Mouse (Mus musculus): ENCODE measurements around the gene Gspt1. TPM values are rescaled to one million over a fixed set of nuclear protein-coding genes. Genes with fewer than 3 reads are reported as not detected.

Gspt1 gene
- polyA plus RNA-seq, 1 experiment, result 37.9 TPM

GRCm38 (mm10) chr16:11203600-11204390, 50.3 kb downstream of the Gspt1 start:
- peak in 1 of 2 experiments; percentile 14 for DNase-seq (ENCODE audit: extremely low spot score in 1 of 2, low spot score in 1 of 2)

GRCm38 (mm10) chr16:11202571-11203554, 51.3 kb downstream of the Gspt1 start, which contains the start of gene Rsl1d1:
Gene Rsl1d1 (minus strand): TSS chr16:11203331.
- DNase-seq (ENCODE audit: extremely low spot score in 1 of 2, low spot score in 1 of 2), result peak; percentile 85 to 95

GRCm38 (mm10) chr16:11201740-11202394, 52.3 kb downstream of the Gspt1 start:
- no peak for DNase-seq (ENCODE audit: extremely low spot score in 1 of 2, low spot score in 1 of 2)

- DNase-seq (ENCODE audit: extremely low spot score in 1 of 2, low spot score in 1 of 2), result no peak
These were observed 53.9 kb downstream of the Gspt1 start for GRCm38 (mm10) chr16:11200247-11200646.

- DNase-seq (ENCODE audit: extremely low spot score in 1 of 2, low spot score in 1 of 2), result peak in 1 of 2 experiments; percentile 31
These were observed 55.7 kb downstream of the Gspt1 start for GRCm38 (mm10) chr16:11198467-11198866.

GRCm38 (mm10) chr16:11197052-11197451, 57.1 kb downstream of the Gspt1 start:
- DNase-seq (ENCODE audit: extremely low spot score in 1 of 2, low spot score in 1 of 2), result no peak

GRCm38 (mm10) chr16:11193231-11193630, 60.9 kb downstream of the Gspt1 start:
- no peak for DNase-seq (ENCODE audit: extremely low spot score in 1 of 2, low spot score in 1 of 2)

- DNase-seq (ENCODE audit: extremely low spot score in 1 of 2, low spot score in 1 of 2), result peak; percentile 21 to 67
These were observed 64.0 kb downstream of the Gspt1 start for GRCm38 (mm10) chr16:11190150-11190549.

GRCm38 (mm10) chr16:11177404-11177803, 76.7 kb downstream of the Gspt1 start:
- DNase-seq (ENCODE audit: extremely low spot score in 1 of 2, low spot score in 1 of 2), result no peak

- no peak for DNase-seq (ENCODE audit: extremely low spot score in 1 of 2, low spot score in 1 of 2)
These were observed 77.3 kb downstream of the Gspt1 start for GRCm38 (mm10) chr16:11176884-11177244.

- peak; percentile 73 to 90 for DNase-seq (ENCODE audit: extremely low spot score in 1 of 2, low spot score in 1 of 2)
These were observed 77.8 kb downstream of the Gspt1 start, which contains the start of gene Zc3h7a for GRCm38 (mm10) chr16:11176208-11176883. Gene Zc3h7a (minus strand): TSS chr16:11176393.

GRCm38 (mm10) chr16:11175489-11176207, 78.5 kb downstream of the Gspt1 start:
- peak; percentile 7 to 41 for DNase-seq (ENCODE audit: extremely low spot score in 1 of 2, low spot score in 1 of 2)

GRCm38 (mm10) chr16:11175100-11175488, 79.0 kb downstream of the Gspt1 start:
- no peak for DNase-seq (ENCODE audit: extremely low spot score in 1 of 2, low spot score in 1 of 2)

GRCm38 (mm10) chr16:11174671-11175081, 79.4 kb downstream of the Gspt1 start:
- DNase-seq (ENCODE audit: extremely low spot score in 1 of 2, low spot score in 1 of 2), result peak; percentile 15 to 62

GRCm38 (mm10) chr16:11171679-11172078, 82.4 kb downstream of the Gspt1 start:
- no peak for DNase-seq (ENCODE audit: extremely low spot score in 1 of 2, low spot score in 1 of 2)

Measured in frontal cortex, adult 2 months (tissue).